Mouse (Mus musculus): ENCODE measurements at regions not wholly inside any gene's neighbourhood (a gene's known extent, or its start where the extent isn't known, plus 50 kb on each side); places are given as distances from the start of the nearest gene placed in this dataset.

- no peak for TF ChIP-seq CTCF (IDR thresholded peaks at IDR 0.05; ENCODE audit: low read depth)
- TF ChIP-seq EP300 (optimal IDR thresholded peaks at IDR 0.05), result no peak
Measured at GRCm38 (mm10) chr2:75146256-75146655, 320.7 kb downstream of the Mtx2 start.

All from stomach, postnatal 0 days (tissue).